ENCODE assay signal across 9 mouse cellular contexts in the genomic region with DNA sequence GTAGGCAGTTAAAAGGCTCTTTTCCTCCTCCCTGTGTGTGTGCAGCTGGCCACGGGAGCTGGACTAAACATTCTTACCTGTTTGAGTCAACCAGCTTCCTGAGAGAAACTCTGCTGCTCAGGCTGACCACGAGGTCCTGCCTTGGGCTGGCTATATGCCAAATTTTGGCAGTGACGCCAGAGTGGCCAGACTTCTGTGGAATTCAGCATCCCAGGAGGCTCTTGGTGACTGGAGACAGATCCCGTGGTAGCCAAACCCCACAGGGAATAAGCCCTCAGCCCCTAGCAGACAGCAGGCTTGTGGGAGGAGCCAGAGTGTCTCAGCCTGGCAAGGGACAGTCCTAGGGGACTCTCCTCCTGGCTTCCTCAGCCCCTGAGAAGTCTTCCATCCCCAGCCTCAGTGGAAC. TPM values are rescaled to one million over a fixed set of nuclear protein-coding genes. Genes with fewer than 3 reads are reported as not detected.
DNase-seq lines count a peak whose midpoint lies in the region; ATAC-seq lines count a peak whose summit lies in the region.
"Had no signal": no experiment of that assay in that cellular context is flagged by ENCODE, and none has a peak within 500 bp of the region (broad histone marks: within the 10 kb centered on the region; RNA-seq: fewer than 3 reads in every experiment).

No protein-coding gene starts in this region.

- H3K9ac ChIP-seq in midbrain, embryonic 14.5 days (replicated peaks; ENCODE audit: low read length): no peak overlapping the region
- H3K9ac ChIP-seq in midbrain, embryonic 16.5 days (ENCODE audit: low read depth, low read length): no peak overlapping the region
- no peak overlapping the region for H3K9ac ChIP-seq in embryonic facial prominence, embryonic 12.5 days
- H3K9ac ChIP-seq in hindbrain, embryonic 14.5 days: no peak overlapping the region
- H3K9ac ChIP-seq: limb, embryonic 15.5 days had no signal

- WGBS in midbrain, embryonic 14.5 days: 16% methylated on average over 4 of the region's 4 CpGs
- WGBS in midbrain, embryonic 16.5 days: 35% methylated on average over 4 of the region's 4 CpGs
- WGBS in embryonic facial prominence, embryonic 12.5 days: 18% methylated on average over 4 of the region's 4 CpGs
- WGBS in hindbrain, embryonic 14.5 days: 20% methylated on average over 4 of the region's 4 CpGs

- H3K36me3 ChIP-seq in midbrain, embryonic 14.5 days (ENCODE audit: control insufficient read depth, insufficient read depth, low read length): no peaks in the 10 kb centered on the region
- H3K36me3 ChIP-seq in midbrain, embryonic 16.5 days (ENCODE audit: control insufficient read depth, insufficient read depth, low read length): no peaks in the 10 kb centered on the region
- no peaks in the 10 kb centered on the region for H3K36me3 ChIP-seq in embryonic facial prominence, embryonic 12.5 days
- H3K36me3 ChIP-seq in hindbrain, embryonic 14.5 days (replicated peaks; ENCODE audit: control insufficient read depth, insufficient read depth): no peaks in the 10 kb centered on the region
- H3K36me3 ChIP-seq: limb, embryonic 15.5 days had no signal

- no peak overlapping the region for H3K4me2 ChIP-seq in midbrain, embryonic 14.5 days (ENCODE audit: low read length)
- H3K4me2 ChIP-seq in midbrain, embryonic 16.5 days (ENCODE audit: low read length): no peak overlapping the region
- H3K4me2 ChIP-seq in embryonic facial prominence, embryonic 12.5 days (replicated peaks): no peak overlapping the region
- H3K4me2 ChIP-seq in hindbrain, embryonic 14.5 days (replicated peaks): no peak overlapping the region
- H3K4me2 ChIP-seq: limb, embryonic 15.5 days had no signal

- no peaks in the 10 kb centered on the region for H3K27me3 ChIP-seq in midbrain, embryonic 14.5 days (ENCODE audit: control insufficient read depth, insufficient read depth, low read length)
- no peaks in the 10 kb centered on the region for H3K27me3 ChIP-seq in midbrain, embryonic 16.5 days (ENCODE audit: control insufficient read depth, insufficient read depth, low read depth, low read length)
- H3K27me3 ChIP-seq in embryonic facial prominence, embryonic 12.5 days: no peaks in the 10 kb centered on the region
- no peaks in the 10 kb centered on the region for H3K27me3 ChIP-seq in hindbrain, embryonic 14.5 days (ENCODE audit: control insufficient read depth, insufficient read depth, low read length)
- H3K27me3 ChIP-seq: limb, embryonic 15.5 days had no signal

- H3K4me1 ChIP-seq in midbrain, embryonic 14.5 days (ENCODE audit: control insufficient read depth, insufficient read depth, low read length): 0 out of 2 replicates have a peak, but pooled peaks cover 4% of the 10 kb centered on the region
- no peaks in the 10 kb centered on the region for H3K4me1 ChIP-seq in midbrain, embryonic 16.5 days (ENCODE audit: control insufficient read depth, insufficient read depth, low read length)
- peaks cover 8% of the 10 kb centered on the region; the same call in 1 of the 2 replicates for H3K4me1 ChIP-seq in embryonic facial prominence, embryonic 12.5 days
- no peaks in the 10 kb centered on the region for H3K4me1 ChIP-seq in hindbrain, embryonic 14.5 days (replicated peaks; ENCODE audit: control insufficient read depth, insufficient read depth, low read length)

- H3K4me3 ChIP-seq in midbrain, embryonic 14.5 days (replicated peaks; ENCODE audit: low read depth, low read length): no peak overlapping the region
- no peak overlapping the region for H3K4me3 ChIP-seq in midbrain, embryonic 16.5 days (ENCODE audit: low read depth, low read length)
- no peak overlapping the region for H3K4me3 ChIP-seq in embryonic facial prominence, embryonic 12.5 days
- H3K4me3 ChIP-seq in hindbrain, embryonic 14.5 days (replicated peaks; ENCODE audit: low read length): no peak overlapping the region
- H3K4me3 ChIP-seq: limb, embryonic 15.5 days had no signal

- H3K9me3 ChIP-seq in midbrain, embryonic 14.5 days (ENCODE audit: control insufficient read depth, low read length): no peaks in the 10 kb centered on the region
- no peaks in the 10 kb centered on the region for H3K9me3 ChIP-seq in midbrain, embryonic 16.5 days (replicated peaks; ENCODE audit: control insufficient read depth, low read length, poor library complexity, severe bottlenecking)
- no peaks in the 10 kb centered on the region for H3K9me3 ChIP-seq in embryonic facial prominence, embryonic 12.5 days
- no peaks in the 10 kb centered on the region for H3K9me3 ChIP-seq in hindbrain, embryonic 14.5 days (ENCODE audit: control insufficient read depth, low read length)
- H3K9me3 ChIP-seq: limb, embryonic 15.5 days had no signal

- ATAC-seq in midbrain, embryonic 14.5 days (ENCODE audit: low FRiP score, low TSS enrichment): no peak
- ATAC-seq in midbrain, embryonic 16.5 days: no peak
- ATAC-seq in embryonic facial prominence, embryonic 12.5 days (ENCODE audit: insufficient number of reproducible peaks, insufficient read depth, low FRiP score, low TSS enrichment): 0 out of 2 replicates have a peak, but pooled peaks have one; percentile 35
- ATAC-seq in hindbrain, embryonic 14.5 days (ENCODE audit: low FRiP score): no peak
- ATAC-seq in inflammation-experienced regulatory T-cells, adult 6 months: no peak

- no peak overlapping the region for H3K27ac ChIP-seq in midbrain, embryonic 14.5 days (replicated peaks; ENCODE audit: low read depth, low read length)
- H3K27ac ChIP-seq in midbrain, embryonic 16.5 days (ENCODE audit: low read length): no peak overlapping the region
- H3K27ac ChIP-seq in embryonic facial prominence, embryonic 12.5 days: no peak overlapping the region
- no peak overlapping the region for H3K27ac ChIP-seq in hindbrain, embryonic 14.5 days
- H3K27ac ChIP-seq: limb, embryonic 15.5 days had no signal

- DNase-seq in midbrain, embryonic 14.5 days: peak; percentile 35
- DNase-seq in hindbrain, embryonic 14.5 days (ENCODE audit: low spot score): peak; percentile 30
- peak; percentile 67 for DNase-seq in lung, postnatal 10 days
- no peak for DNase-seq in thymus, postnatal 25 days
- no peak for DNase-seq in frontal cortex, postnatal 10 days (ENCODE audit: low spot score in 2 of 2)

RNA-seq across cellular contexts. Expression of gene Timp4, which starts 19.9 kb away (rescaled TPM):
- polyA plus RNA-seq in midbrain, embryonic 14.5 days (2014; fragmentation: Nextera tagmentation; extraction: Ambion mirVana): 8.4 and 11.5 TPM in 2 replicates
- 11.9 and 17.3 TPM in 2 replicates for polyA plus RNA-seq in midbrain, embryonic 16.5 days (2015; fragmentation: Nextera tagmentation; extraction: Ambion mirVana)
- polyA plus RNA-seq in embryonic facial prominence, embryonic 12.5 days (2016; fragmentation: Nextera tagmentation; extraction: Ambion mirVana): 0.37 and 0.47 TPM in 2 replicates
- polyA plus RNA-seq in hindbrain, embryonic 14.5 days (2014; fragmentation: Nextera tagmentation; extraction: Ambion mirVana): 19.6 and 24.9 TPM in 2 replicates
- polyA plus RNA-seq in inflammation-experienced regulatory T-cells, adult 6 months (2017; shearing (Covaris generic)): under 1 TPM in 1 of 3 experiments, not detected in 2; 0.08 TPM

RNA-seq across cellular contexts. Expression of gene Gm17482, which starts 44.7 kb away (rescaled TPM):
- not detected in 2 replicates for polyA plus RNA-seq in midbrain, embryonic 14.5 days (2014; fragmentation: Nextera tagmentation; extraction: Ambion mirVana)
- not detected in 2 replicates for polyA plus RNA-seq in midbrain, embryonic 16.5 days (2015; fragmentation: Nextera tagmentation; extraction: Ambion mirVana)
- polyA plus RNA-seq in embryonic facial prominence, embryonic 12.5 days (2016; fragmentation: Nextera tagmentation; extraction: Ambion mirVana): not detected in 2 replicates
- not detected in 2 replicates for polyA plus RNA-seq in hindbrain, embryonic 14.5 days (2014; fragmentation: Nextera tagmentation; extraction: Ambion mirVana)
- not detected for polyA plus RNA-seq in inflammation-experienced regulatory T-cells, adult 6 months (2017; shearing (Covaris generic))
- polyA plus RNA-seq: limb, embryonic 15.5 days had no signal

Comparison
In these comparisons a context has a peak if more than half of its experiments do, and no peak if none do; other contexts are left out.
1. DNase-seq: peak in midbrain, embryonic 14.5 days (single experiment), hindbrain, embryonic 14.5 days (single experiment) and lung, postnatal 10 days (single experiment); none in thymus, postnatal 25 days (single experiment) and frontal cortex, postnatal 10 days (0 of 2).